Mouse (Mus musculus) lung, embryonic 16.5 days (tissue): ENCODE data around the gene Cycs. TPM values are rescaled to one million over a fixed set of nuclear protein-coding genes. Genes with fewer than 3 reads are reported as not detected.

Experiments
- ATAC-seq: fragments of 200-750 bp; cut with Nextera tagmentation; 2 replicates; pipeline ENCODE4 v1.8.0; 2017; ENCODE audit warnings: low read depth, mild to moderate bottlenecking, moderate library complexity
- H3K27ac ChIP-seq: fragments of 300-500 bp; sonication (generic); 2 replicates; pipeline ENCODE4 v1.5.1; 2014; ENCODE audit warnings: mild to moderate bottlenecking, control low read depth, low read length
- H3K27me3 ChIP-seq: fragments of 300-500 bp; sonication (generic); 2 replicates; pipeline ENCODE4 v1.6.1; 2014; ENCODE audit warnings: low read depth, low read length, mixed read lengths; ENCODE audit not compliant: control insufficient read depth, insufficient read depth
- H3K36me3 ChIP-seq: fragments of 300-500 bp; sonication (generic); 2 replicates; pipeline ENCODE4 v1.6.1; 2014; ENCODE audit warnings: low read length; ENCODE audit not compliant: control insufficient read depth, insufficient read depth
- H3K4me1 ChIP-seq: fragments of 300-500 bp; sonication (generic); replicated peaks from 2 replicates; pipeline ENCODE4 v1.6.1; 2014; ENCODE audit warnings: low read length, mixed read lengths; ENCODE audit not compliant: control insufficient read depth, insufficient read depth
- H3K4me2 ChIP-seq: fragments of 300-500 bp; sonication (generic); 2 replicates; pipeline ENCODE4 v1.6.1; 2014; ENCODE audit warnings: low read depth, low read length, control low read depth
- H3K4me3 ChIP-seq: fragments of 300-500 bp; sonication (generic); 2 replicates; pipeline ENCODE4 v1.5.1; 2014; ENCODE audit warnings: mild to moderate bottlenecking, low read length, control low read depth
- H3K9ac ChIP-seq: fragments of 300-500 bp; sonication (generic); 2 replicates; pipeline ENCODE4 v1.6.1; 2014; ENCODE audit warnings: low read length, control low read depth
- H3K9me3 ChIP-seq: fragments of 300-500 bp; sonication (generic); 2 replicates; pipeline ENCODE4 v1.6.1; 2016; ENCODE audit warnings: low read length; ENCODE audit not compliant: control insufficient read depth
- WGBS: fragments of 180-500 bp; shearing (Covaris S2); extraction: QIAGEN DNeasy Blood & Tissue Kit; methylation state at CpG from one replicate; pipeline ENCODE4 v1.1.7; 2014; 5-methylcytosine and 5-hydroxymethylcytosine counted together
- polyA plus RNA-seq: library from polyadenylated mRNA; unstranded; fragments of >200 nt; fragmentation: Nextera tagmentation; extraction: Ambion mirVana; gene quantifications from 2 replicates; pipeline ENCODE4 v1.2.1, GENCODE M21; 2015

Gene Cycs
- 50.9 and 53.7 TPM in 2 replicates for polyA plus RNA-seq

DNA sequence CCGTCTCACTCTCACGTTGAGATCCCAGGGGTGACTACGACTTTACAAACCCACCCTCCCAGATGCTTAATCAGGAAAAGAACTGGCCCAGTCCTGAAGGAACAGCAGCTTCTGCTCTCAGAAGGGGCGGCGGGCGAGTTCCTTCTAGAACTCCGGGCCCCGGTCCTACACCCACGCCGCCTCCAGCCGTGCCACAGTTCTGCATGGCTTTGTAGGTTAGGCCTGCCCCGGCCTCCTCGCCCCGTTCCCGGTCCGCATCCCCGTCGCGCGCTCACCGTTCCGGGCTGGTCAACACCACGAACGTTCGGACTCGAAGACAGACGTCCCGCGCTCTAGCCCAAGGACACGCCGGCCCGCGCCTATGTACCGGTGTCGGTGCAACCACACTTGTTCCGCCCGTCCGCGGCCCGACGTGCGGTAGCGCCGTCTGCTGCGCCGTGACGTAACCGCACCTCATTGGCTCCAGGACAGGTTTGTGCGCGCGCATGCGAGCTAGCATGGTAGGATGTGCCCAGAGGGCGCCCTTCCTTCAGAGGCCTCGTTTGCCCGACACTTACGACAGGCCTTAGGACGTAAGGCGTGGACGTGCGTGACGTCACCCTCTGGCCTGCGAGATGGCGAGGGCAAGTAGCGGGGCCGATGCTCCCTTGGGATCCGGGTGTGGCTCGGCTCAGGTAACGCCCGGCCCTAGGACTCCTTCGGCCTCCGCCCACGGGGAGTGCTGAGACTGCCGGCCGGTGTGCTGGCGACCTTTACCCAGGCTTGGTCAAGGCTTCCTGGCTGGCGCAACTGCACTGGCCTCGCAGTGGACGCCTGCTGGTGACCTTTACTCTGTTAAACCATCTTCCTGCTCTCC, at the start of gene Cycs:
Gene Cycs (minus strand): TSS at position 398 of the 856 bp plus-strand sequence.
- Histone ChIP-seq H3K9ac (peak within 1 kb of the TSS; percentile 85), H3K27ac (peak within 1 kb of the TSS; percentile 77), H3K27me3 (no peaks in the 10 kb centered on the region), H3K36me3 (peaks cover 15% of the 10 kb centered on the region), H3K4me1 (peaks cover 11% of the 10 kb centered on the region), H3K9me3 (no peaks in the 10 kb centered on the region), H3K4me2 (peak within 1 kb of the TSS; percentile 86), H3K4me3 (peak within 1 kb of the TSS; percentile 64)
- ATAC-seq: peak; percentile 99
- under 1% methylated on average over 77 of the region's 78 CpGs for WGBS

DNA sequence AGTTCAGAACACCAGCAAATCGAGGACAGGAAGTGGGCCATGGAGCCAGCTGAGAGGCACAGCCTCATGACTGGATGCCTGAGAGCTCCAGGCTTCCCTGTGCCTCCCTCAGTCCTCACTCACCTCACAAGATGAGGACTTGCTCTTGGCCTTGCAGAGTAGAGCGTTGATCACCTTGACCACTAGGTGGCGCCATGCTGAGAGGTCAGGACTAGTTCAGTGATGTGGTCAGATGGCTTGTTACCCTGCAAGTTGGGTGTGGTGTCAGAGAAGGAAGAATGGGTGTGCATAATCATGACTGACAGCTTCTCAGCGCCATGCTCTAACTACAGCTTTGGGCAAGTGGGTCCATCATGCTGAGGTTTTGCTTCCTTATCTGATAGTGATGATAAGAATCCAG, 35.3 kb upstream of the Cycs start:
- H3K36me3 ChIP-seq: no peaks in the 10 kb centered on the region

DNA sequence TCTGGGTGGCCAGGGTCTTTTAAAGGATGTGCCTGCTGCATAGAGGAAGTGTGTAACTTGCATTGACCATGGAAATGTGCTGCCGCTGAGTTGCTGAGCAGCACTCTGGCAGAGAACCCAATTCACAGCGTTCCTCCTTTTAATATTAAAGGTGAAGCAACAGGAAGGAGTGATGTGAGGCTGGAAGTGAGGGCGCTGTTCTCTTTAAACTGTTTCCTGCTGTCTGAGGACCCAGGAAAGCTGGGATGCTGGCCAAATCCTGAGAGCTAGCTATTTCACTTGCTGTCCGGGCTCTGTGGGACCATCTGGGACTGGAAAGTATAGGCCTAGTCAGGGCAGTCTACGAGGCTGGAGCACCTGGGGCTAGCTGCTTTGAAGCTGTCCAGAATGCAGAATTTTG, 32.2 kb upstream of the Cycs start:
- Histone ChIP-seq H3K4me2 (no peak overlapping the region), H3K9ac (no peak overlapping the region; the same call in 1 of the 2 replicates), H3K4me1 (peaks cover 9% of the 10 kb centered on the region), H3K27me3 (no peaks in the 10 kb centered on the region), H3K9me3 (0 out of 2 replicates have a peak, but pooled peaks cover 3% of the 10 kb centered on the region), H3K36me3 (no peaks in the 10 kb centered on the region), H3K4me3 (no peak overlapping the region), H3K27ac (no peak overlapping the region; the same call in 1 of the 2 replicates)
- WGBS: 10% methylated on average over 5 of the region's 5 CpGs
- no peak for ATAC-seq

More for the DNA sequence above, 35.3 kb upstream of the Cycs start:
- ATAC-seq: no peak
- no peak overlapping the region for H3K4me3 ChIP-seq
- no peak overlapping the region for H3K9ac ChIP-seq
- no peaks in the 10 kb centered on the region for H3K27me3 ChIP-seq
- H3K4me1 ChIP-seq: peaks cover 6% of the 10 kb centered on the region
- H3K9me3 ChIP-seq: no peaks in the 10 kb centered on the region
- no peak overlapping the region for H3K27ac ChIP-seq
- no peak overlapping the region for H3K4me2 ChIP-seq
- 33% methylated on average over 4 of the region's 4 CpGs for WGBS

DNA sequence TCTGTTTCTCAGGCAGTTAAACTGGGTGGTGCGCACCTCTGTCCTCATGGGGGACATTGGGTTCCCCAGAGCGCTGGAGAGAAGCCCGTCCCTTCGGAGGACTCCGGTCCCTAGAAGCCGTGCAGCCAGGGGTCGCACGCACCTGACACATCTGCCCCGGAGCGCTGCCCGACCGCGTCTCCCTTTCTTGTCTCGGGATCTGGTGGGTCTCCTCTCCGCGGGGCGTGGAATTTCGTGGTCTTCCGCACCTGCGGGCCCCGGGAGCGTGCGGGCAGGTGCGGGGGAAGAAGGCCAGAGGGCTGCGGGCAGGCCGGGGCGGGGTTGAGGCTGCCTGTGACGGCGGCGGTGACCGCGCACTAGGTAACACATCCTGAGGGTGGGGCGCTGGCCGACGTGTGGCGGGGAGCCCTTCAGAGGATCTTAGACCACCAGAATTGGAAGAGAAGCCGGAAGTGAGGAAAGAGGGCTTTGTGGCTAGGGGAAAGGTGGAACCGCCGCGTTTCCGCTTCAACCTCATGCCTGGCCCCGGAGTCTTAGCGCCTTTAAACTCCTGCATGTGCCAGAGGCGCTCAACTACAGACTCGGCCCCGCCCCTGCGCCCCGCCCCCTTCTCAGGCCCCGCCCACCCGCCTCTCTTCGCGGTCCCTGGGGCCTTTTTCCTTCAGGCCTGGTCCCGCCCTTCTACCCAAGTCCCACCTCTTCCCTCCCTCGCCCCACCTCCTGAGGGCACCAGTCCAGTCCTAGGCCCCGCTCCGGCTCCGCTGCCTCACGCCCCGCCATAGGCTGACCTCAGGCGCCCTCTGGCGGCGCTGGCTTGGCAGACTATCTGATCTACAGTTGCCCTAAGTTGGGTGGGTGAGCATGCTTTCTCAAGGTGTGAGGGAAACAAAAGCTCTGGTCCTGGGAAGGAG, 30.2 kb upstream of the Cycs start, which contains the start of gene 4921507P07Rik:
Gene 4921507P07Rik (minus strand): TSS at position 332 of the 911 bp plus-strand sequence.
- Histone ChIP-seq H3K9ac (peak within 1 kb of the TSS; percentile 76), H3K4me1 (peaks cover 9% of the 10 kb centered on the region), H3K36me3 (no peaks in the 10 kb centered on the region), H3K4me2 (peak within 1 kb of the TSS; percentile 99), H3K27ac (peak within 1 kb of the TSS; percentile 45), H3K27me3 (no peaks in the 10 kb centered on the region), H3K4me3 (peak within 1 kb of the TSS; percentile 69), H3K9me3 (0 out of 2 replicates have a peak, but pooled peaks cover 3% of the 10 kb centered on the region)
- WGBS: under 1% methylated on average over 53 of the region's 62 CpGs
- ATAC-seq: peak; percentile 99

DNA sequence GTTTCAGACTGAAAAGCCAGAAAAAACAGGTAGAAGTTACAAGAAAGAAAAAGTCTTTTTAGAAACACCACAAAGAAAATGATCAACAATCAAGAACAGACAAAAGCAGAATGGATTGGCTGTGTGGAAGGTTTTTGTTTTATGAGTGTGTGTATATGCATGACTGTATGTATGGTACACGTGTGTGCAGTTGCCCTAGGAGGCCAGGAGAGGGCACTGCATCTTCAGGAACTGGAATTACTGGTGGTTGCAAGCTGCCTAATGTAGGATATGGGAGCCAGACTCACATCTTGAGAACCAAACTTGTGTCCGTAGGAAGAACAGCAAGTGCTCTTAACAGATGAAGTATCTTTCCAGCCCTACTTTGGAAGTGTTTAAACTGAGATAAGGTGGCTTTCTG, 28.0 kb upstream of the Cycs start:
- Histone ChIP-seq H3K27ac (no peak overlapping the region), H3K4me2 (no peak overlapping the region), H3K9ac (no peak overlapping the region), H3K4me1 (peaks cover 9% of the 10 kb centered on the region), H3K27me3 (no peaks in the 10 kb centered on the region), H3K9me3 (0 out of 2 replicates have a peak, but pooled peaks cover 3% of the 10 kb centered on the region), H3K36me3 (no peaks in the 10 kb centered on the region), H3K4me3 (no peak overlapping the region)
- ATAC-seq: no peak
- WGBS: 64% methylated on average over 2 of the region's 2 CpGs

DNA sequence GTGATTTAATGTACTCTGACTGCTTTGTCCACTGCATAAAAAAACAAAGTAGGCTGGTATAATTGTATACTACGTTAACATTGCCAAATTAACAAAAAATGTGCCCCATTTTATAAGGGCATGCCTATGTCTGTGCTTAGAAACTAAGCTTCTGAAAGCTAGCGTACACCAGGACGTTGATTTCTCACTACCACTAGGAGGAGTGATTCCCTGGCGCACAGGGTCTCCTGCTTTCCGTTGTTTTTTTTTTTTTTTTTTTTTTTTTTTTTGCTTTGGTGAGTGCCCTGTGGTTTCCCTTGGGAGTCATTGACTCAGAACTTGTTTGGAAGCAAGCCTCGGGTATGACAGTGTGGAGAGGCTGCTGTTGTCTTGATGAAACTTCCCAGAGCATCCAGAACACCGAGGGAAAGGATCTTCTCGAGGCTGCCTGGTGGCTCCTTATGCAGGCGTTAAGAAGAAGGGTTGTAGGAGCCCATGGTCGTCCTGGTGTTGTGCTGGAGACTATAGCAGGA, 27.1 kb upstream of the Cycs start:
- Histone ChIP-seq H3K4me3 (no peak overlapping the region), H3K4me2 (no peak overlapping the region), H3K27me3 (no peaks in the 10 kb centered on the region), H3K9ac (no peak overlapping the region), H3K4me1 (peaks cover 4% of the 10 kb centered on the region), H3K36me3 (no peaks in the 10 kb centered on the region), H3K27ac (no peak overlapping the region), H3K9me3 (0 out of 2 replicates have a peak, but pooled peaks cover 3% of the 10 kb centered on the region)
- WGBS: 64% methylated on average over 10 of the region's 10 CpGs
- no peak for ATAC-seq

DNA sequence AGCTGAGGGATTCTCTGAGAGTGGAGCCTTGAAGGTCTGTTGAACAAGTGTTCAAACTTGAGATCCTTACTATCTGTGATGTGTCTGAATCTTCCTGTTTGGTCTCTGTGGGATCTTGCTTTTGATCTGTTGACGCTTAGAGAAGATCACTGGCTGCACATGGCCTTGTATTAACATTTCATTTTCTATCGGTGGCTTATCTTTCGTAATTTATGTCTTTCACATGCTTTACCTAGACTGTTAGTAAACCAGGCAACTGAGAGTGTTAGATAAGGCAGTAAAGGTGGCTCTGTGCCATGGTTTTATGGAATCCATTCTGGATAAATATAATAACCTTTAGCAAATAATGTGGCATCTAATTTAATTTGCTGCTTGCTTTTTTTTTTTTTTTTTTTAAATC, 23.9 kb upstream of the Cycs start:
- WGBS: 58% methylated on average over 3 of the region's 3 CpGs
- Histone ChIP-seq H3K9ac (no peak overlapping the region), H3K36me3 (no peaks in the 10 kb centered on the region), H3K27ac (no peak overlapping the region), H3K4me3 (no peak overlapping the region), H3K9me3 (0 out of 2 replicates have a peak, but pooled peaks cover 3% of the 10 kb centered on the region), H3K4me2 (no peak overlapping the region), H3K27me3 (no peaks in the 10 kb centered on the region), H3K4me1 (no peaks in the 10 kb centered on the region)
- ATAC-seq: no peak

DNA sequence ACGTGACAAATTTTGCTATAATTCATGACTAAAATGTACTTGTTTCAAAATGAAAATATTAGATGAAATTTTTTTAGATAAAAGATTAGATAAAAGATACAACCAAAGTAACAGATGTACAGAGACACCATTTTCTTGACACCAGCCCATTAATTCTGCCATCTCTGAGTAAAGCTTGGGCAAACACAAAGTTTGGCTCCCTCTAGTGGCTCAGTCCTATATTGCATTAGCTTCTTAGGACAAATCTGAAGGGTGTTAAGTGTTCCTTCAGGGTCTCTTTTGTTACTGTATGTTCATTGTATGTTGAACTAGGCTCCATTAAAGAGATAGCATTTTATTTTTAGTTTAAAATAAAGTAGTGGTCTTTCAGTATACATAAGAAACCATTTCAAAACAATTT, 21.9 kb upstream of the Cycs start:
- no peak overlapping the region for H3K9ac ChIP-seq
- no peaks in the 10 kb centered on the region for H3K4me1 ChIP-seq
- H3K27ac ChIP-seq: no peak overlapping the region
- no peak overlapping the region for H3K4me3 ChIP-seq
- no peak for ATAC-seq
- WGBS: 86% methylated on average over 1 of the region's 1 CpGs
- no peak overlapping the region for H3K4me2 ChIP-seq
- no peaks in the 10 kb centered on the region for H3K36me3 ChIP-seq
- no peaks in the 10 kb centered on the region for H3K9me3 ChIP-seq
- no peaks in the 10 kb centered on the region for H3K27me3 ChIP-seq
